Mouse (Mus musculus): ENCODE measurements around the gene Srek1. TPM values are rescaled to one million over a fixed set of nuclear protein-coding genes. Genes with fewer than 3 reads are reported as not detected.

The Srek1 gene
- total and polyA plus RNA-seq, 2 experiments from 2014 or later = 22.1 to 46.0 TPM

DNA sequence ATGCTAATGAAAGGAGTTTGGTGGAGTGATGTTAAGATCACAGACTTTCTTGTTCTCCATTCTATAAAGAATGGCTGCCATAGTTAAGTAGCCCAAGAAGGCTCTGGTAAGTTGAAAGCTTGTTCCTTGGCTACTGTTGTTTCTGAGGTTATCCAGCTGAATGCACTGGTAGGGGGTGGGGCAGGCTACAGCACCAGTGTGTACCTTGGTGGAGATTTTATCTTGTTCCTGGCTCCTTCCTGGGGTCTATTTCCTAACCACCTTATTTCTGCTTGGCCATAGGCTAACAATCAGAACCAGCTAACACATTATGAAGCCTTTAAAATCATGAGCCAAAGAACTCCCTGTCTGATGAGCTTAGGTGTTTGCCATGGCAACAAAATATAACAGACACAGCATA is 3.6 kb downstream of the Srek1 start:
- DNase-seq (ENCODE audit: low spot score) (no peak), ATAC-seq (no peak)
- H3K27ac ChIP-seq = no peak overlapping the region
- H3K36me3 ChIP-seq (ENCODE audit: insufficient read depth, low read length) = no peaks in the 10 kb centered on the region; the same call in 1 of the 2 replicates
- no peak overlapping the region for H3K4me2 ChIP-seq (ENCODE audit: low read depth, low read length)
- H3K4me3 ChIP-seq (ENCODE audit: low read length) = no peak overlapping the region
- no peaks in the 10 kb centered on the region for H3K9me3 ChIP-seq (ENCODE audit: low read length)
- TF ChIP-seq CTCF (IDR thresholded peaks at IDR 0.05; ENCODE audit: low read depth) = no peak
- no peaks in the 10 kb centered on the region for H3K27me3 ChIP-seq (ENCODE audit: insufficient read depth, low read length)
- peaks cover 5% of the 10 kb centered on the region; the same call in 1 of the 2 replicates for H3K4me1 ChIP-seq (ENCODE audit: insufficient read depth, low read length)
- H3K9ac ChIP-seq (replicated peaks; ENCODE audit: low read length) = no peak overlapping the region

DNA sequence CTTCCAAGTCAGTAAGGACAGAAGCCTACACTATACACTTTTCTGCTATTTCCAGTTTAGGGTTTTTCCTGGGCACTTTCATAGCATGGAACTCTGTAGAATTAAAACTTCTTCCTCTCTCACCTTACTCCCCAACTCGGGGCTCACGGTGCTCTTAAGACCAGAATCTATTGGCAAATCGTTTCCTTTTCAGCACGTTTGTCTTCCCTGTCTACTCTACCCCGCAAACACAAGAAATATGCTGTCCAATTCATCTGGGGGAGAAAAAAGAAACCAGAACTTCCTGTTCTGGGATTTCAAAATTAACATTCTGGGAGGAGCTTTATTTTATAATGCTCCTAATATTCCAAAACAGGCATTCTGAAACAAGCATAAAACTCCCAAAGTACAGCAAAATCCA is 6.5 kb downstream of the Srek1 start:
- no peak for ATAC-seq
- Histone ChIP-seq H3K4me2 (ENCODE audit: low read depth, low read length) (no peak overlapping the region), H3K9me3 (ENCODE audit: low read length) (no peaks in the 10 kb centered on the region), H3K27me3 (ENCODE audit: insufficient read depth, low read length) (no peaks in the 10 kb centered on the region), H3K36me3 (ENCODE audit: insufficient read depth, low read length) (no peaks in the 10 kb centered on the region; the same call in 1 of the 2 replicates), H3K27ac (no peak overlapping the region), H3K4me1 (ENCODE audit: insufficient read depth, low read length) (peaks cover 5% of the 10 kb centered on the region; the same call in 1 of the 2 replicates), H3K9ac (replicated peaks; ENCODE audit: low read length) (no peak overlapping the region), H3K4me3 (ENCODE audit: low read length) (no peak overlapping the region)
- TF ChIP-seq CTCF (IDR thresholded peaks at IDR 0.05; ENCODE audit: low read depth) = no peak
- WGBS = 79% methylated on average over 5 of the region's 5 CpGs
- no peak for DNase-seq (ENCODE audit: low spot score)

DNA sequence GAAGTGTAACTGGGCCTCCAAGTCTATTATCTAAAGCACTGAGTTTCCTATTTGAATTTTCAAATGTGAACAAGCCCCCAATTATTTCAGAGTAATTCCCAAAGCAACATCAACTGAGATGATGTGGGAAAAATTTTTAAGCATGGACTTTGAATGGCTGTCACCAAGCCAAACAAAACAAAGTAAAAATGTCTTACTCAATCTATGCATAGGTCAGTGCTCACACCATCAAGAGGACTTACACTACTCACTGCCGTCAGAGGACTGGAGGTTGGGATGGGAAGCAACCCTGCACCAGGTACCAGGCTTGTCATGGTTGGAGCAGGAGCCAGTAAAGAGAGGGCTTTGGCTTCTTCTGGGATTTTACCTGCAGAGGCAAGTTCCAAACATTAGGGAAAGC is 10.8 kb downstream of the Srek1 start:
- Histone ChIP-seq H3K9me3 (ENCODE audit: low read length) (no peaks in the 10 kb centered on the region), H3K27ac (no peak overlapping the region), H3K4me3 (ENCODE audit: low read length) (no peak overlapping the region), H3K4me1 (ENCODE audit: insufficient read depth, low read length) (no peaks in the 10 kb centered on the region), H3K4me2 (ENCODE audit: low read depth, low read length) (no peak overlapping the region), H3K9ac (replicated peaks; ENCODE audit: low read length) (no peak overlapping the region), H3K36me3 (ENCODE audit: insufficient read depth, low read length) (peaks cover 21% of the 10 kb centered on the region), H3K27me3 (ENCODE audit: insufficient read depth, low read length) (no peaks in the 10 kb centered on the region)
- DNase-seq (ENCODE audit: low spot score) = no peak
- ATAC-seq = no peak
- no peak for TF ChIP-seq CTCF (IDR thresholded peaks at IDR 0.05; ENCODE audit: low read depth)
- 96% methylated on average over 1 of the region's 1 CpGs for WGBS

DNA sequence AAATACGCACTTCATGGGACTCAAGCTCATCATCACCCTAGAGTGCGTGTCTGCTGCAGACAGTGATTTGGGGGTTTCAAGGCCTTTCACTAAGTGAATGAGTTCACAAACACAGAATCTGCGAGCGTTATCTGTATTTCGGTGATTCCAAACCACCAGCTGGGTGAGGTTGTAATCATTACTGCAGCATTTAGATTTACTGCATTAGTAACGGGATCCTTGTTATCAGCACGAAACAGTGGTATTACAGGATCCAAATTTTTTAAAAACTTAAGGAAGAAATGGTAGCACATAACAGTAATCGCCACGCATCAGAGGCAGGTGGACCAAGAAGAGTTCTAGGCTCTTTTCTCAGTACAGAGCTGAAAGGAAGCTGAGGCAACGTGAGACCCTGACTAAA is 12.4 kb downstream of the Srek1 start:
- DNase-seq (ENCODE audit: low spot score) (no peak), ATAC-seq (no peak)
- H3K27me3 ChIP-seq (ENCODE audit: insufficient read depth, low read length) = no peaks in the 10 kb centered on the region
- no peak for TF ChIP-seq CTCF (IDR thresholded peaks at IDR 0.05; ENCODE audit: low read depth)
- H3K9ac ChIP-seq (replicated peaks; ENCODE audit: low read length) = no peak overlapping the region
- H3K36me3 ChIP-seq (ENCODE audit: insufficient read depth, low read length) = peaks cover 27% of the 10 kb centered on the region
- no peak overlapping the region for H3K4me2 ChIP-seq (ENCODE audit: low read depth, low read length)
- H3K4me3 ChIP-seq (ENCODE audit: low read length) = no peak overlapping the region
- WGBS = 93% methylated on average over 10 of the region's 10 CpGs
- H3K27ac ChIP-seq = no peak overlapping the region
- no peaks in the 10 kb centered on the region for H3K4me1 ChIP-seq (ENCODE audit: insufficient read depth, low read length)
- H3K9me3 ChIP-seq (ENCODE audit: low read length) = no peaks in the 10 kb centered on the region

DNA sequence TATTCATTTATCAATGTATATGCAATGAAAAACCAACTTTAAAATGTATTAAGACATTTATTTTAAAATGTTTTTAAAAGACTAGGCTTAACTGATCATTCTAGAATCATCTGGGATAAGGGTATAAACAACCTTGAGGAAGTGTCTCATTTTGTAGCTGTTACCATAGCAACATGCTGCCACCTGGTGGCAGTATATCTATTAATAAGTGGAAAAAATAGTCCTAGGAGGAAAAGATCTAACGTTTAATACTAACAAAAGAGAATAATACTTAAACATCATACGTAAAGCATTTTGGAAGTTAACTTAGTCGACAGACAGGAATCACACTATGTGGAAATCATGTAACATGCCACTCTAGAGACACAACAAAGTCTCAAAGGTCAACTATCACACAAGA is 23.0 kb downstream of the Srek1 start:
- Histone ChIP-seq H3K4me2 (ENCODE audit: low read depth, low read length) (no peak overlapping the region), H3K4me3 (ENCODE audit: low read length) (no peak overlapping the region), H3K9me3 (ENCODE audit: low read length) (no peaks in the 10 kb centered on the region), H3K4me1 (ENCODE audit: insufficient read depth, low read length) (no peaks in the 10 kb centered on the region), H3K27me3 (ENCODE audit: insufficient read depth, low read length) (no peaks in the 10 kb centered on the region), H3K27ac (no peak overlapping the region), H3K9ac (replicated peaks; ENCODE audit: low read length) (no peak overlapping the region), H3K36me3 (ENCODE audit: insufficient read depth, low read length) (peaks cover 36% of the 10 kb centered on the region)
- ATAC-seq (no peak), DNase-seq (ENCODE audit: low spot score) (peak; percentile 82)
- WGBS = 56% methylated on average over 3 of the region's 3 CpGs
- TF ChIP-seq CTCF (IDR thresholded peaks at IDR 0.05; ENCODE audit: low read depth) = peak; percentile 64

DNA sequence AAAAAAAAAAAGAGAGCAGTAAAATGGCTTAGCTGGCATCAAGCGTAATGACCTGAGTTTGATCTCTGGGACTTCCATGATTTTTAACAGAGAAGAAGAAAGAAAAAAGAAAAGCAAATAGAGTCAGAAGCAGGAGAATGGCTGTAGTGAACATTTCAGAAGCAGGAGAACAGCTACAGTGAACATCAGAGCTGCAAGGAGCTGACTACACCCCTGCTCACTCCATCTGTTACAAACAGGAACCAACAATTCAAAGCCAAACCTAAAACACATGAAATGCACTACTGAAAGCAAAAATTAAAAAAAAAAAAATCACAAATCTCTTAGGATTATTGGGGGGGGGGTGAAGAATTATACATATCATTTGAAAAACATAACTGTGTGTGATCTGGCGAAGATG is 28.7 kb downstream of the Srek1 start:
- no peak overlapping the region for H3K4me2 ChIP-seq (ENCODE audit: low read depth, low read length)
- peaks cover 37% of the 10 kb centered on the region for H3K36me3 ChIP-seq (ENCODE audit: insufficient read depth, low read length)
- H3K9ac ChIP-seq (replicated peaks; ENCODE audit: low read length) = no peak overlapping the region
- H3K4me3 ChIP-seq (ENCODE audit: low read length) = no peak overlapping the region
- no peaks in the 10 kb centered on the region for H3K27me3 ChIP-seq (ENCODE audit: insufficient read depth, low read length)
- no peaks in the 10 kb centered on the region for H3K4me1 ChIP-seq (ENCODE audit: insufficient read depth, low read length)
- TF ChIP-seq CTCF (IDR thresholded peaks at IDR 0.05; ENCODE audit: low read depth) = no peak
- no peak for DNase-seq (ENCODE audit: low spot score)
- WGBS = 97% methylated on average over 2 of the region's 2 CpGs
- no peak for ATAC-seq
- H3K9me3 ChIP-seq (ENCODE audit: low read length) = no peaks in the 10 kb centered on the region
- H3K27ac ChIP-seq = no peak overlapping the region

DNA sequence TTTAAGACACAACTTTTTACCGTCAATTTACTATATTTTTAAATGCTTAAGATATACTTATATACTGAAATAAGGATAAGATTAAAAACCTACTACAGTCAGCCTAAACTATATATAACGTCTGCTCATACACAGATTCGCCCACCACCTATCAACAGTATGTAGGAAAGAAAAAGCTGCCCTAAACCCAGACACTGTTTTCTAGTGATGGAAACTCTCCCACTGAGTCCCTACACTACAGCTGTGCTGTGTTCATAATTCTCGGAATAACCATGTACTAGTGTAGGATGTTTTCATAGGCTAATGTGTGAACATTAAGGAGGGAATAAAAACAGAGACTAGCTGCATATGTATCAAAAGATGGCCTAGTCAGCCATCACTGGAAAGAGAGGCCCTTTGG is 29.2 kb downstream of the Srek1 start:
- H3K4me3 ChIP-seq (ENCODE audit: low read length) = no peak overlapping the region
- no peaks in the 10 kb centered on the region for H3K9me3 ChIP-seq (ENCODE audit: low read length)
- H3K36me3 ChIP-seq (ENCODE audit: insufficient read depth, low read length) = peaks cover 32% of the 10 kb centered on the region
- no peak overlapping the region for H3K27ac ChIP-seq
- H3K27me3 ChIP-seq (ENCODE audit: insufficient read depth, low read length) = no peaks in the 10 kb centered on the region
- no peak for DNase-seq (ENCODE audit: low spot score)
- no peaks in the 10 kb centered on the region for H3K4me1 ChIP-seq (ENCODE audit: insufficient read depth, low read length)
- 92% methylated on average over 4 of the region's 4 CpGs for WGBS
- no peak for TF ChIP-seq CTCF (IDR thresholded peaks at IDR 0.05; ENCODE audit: low read depth)
- H3K4me2 ChIP-seq (ENCODE audit: low read depth, low read length) = no peak overlapping the region
- ATAC-seq = no peak
- H3K9ac ChIP-seq (replicated peaks; ENCODE audit: low read length) = no peak overlapping the region
